Mouse (Mus musculus) testis, adult 2 months (tissue): Measurements from ENCODE around the gene Trpv6. TPM values are rescaled to one million over a fixed set of nuclear protein-coding genes. Genes with fewer than 3 reads are reported as not detected.

ENCODE experiments used
- H3K27ac ChIP-seq: fragments of 200-500 bp; 2 replicates; pipeline ENCODE4 v1.5.1; 2012; ENCODE audit warnings: low read depth, low read length; ENCODE audit not compliant: control insufficient read depth, insufficient read depth
- H3K27me3 ChIP-seq: fragments of 200-500 bp; 2 replicates; pipeline ENCODE4 v1.6.1; 2012; ENCODE audit warnings: mild to moderate bottlenecking, low read length, moderate library complexity; ENCODE audit not compliant: control insufficient read depth, insufficient read depth
- H3K36me3 ChIP-seq: fragments of 200-500 bp; 2 replicates; pipeline ENCODE4 v1.6.1; 2012; ENCODE audit warnings: mild to moderate bottlenecking, low read length; ENCODE audit not compliant: control insufficient read depth, insufficient read depth
- H3K4me1 ChIP-seq: fragments of 200-500 bp; 2 replicates; pipeline ENCODE4 v1.6.1; 2012; ENCODE audit warnings: low read length; ENCODE audit not compliant: control insufficient read depth, insufficient read depth
- H3K4me3 ChIP-seq: fragments of 200-500 bp; 2 replicates; pipeline ENCODE4 v1.5.1; 2012; ENCODE audit warnings: low read depth, mild to moderate bottlenecking, low read length, moderate library complexity, mixed read lengths; ENCODE audit not compliant: control insufficient read depth
- CTCF ChIP-seq: fragments of 200-500 bp; IDR thresholded peaks from 2 replicates; pipeline ENCODE4 v1.5.1; 2012; ENCODE audit warnings: low read depth, mild to moderate bottlenecking, inconsistent platforms, low read length, moderate library complexity; ENCODE audit not compliant: control insufficient read depth, insufficient read depth, insufficient replicate concordance
- POLR2A ChIP-seq: fragments of 200-500 bp; IDR thresholded peaks from 2 replicates; pipeline ENCODE4 v1.6.1; 2012; ENCODE audit warnings: low read depth, mild to moderate bottlenecking, inconsistent platforms, low read length, moderate library complexity; ENCODE audit not compliant: control insufficient read depth
- polyA plus RNA-seq: library from polyadenylated mRNA; depleted of rRNA; stranded (reverse); fragments of >200 nt; gene quantifications from 2 replicates; pipeline ENCODE4 v1.2.3, GENCODE M21; 2012

The Trpv6 gene
- polyA plus RNA-seq, 1 experiment, result 0.42 TPM

DNA sequence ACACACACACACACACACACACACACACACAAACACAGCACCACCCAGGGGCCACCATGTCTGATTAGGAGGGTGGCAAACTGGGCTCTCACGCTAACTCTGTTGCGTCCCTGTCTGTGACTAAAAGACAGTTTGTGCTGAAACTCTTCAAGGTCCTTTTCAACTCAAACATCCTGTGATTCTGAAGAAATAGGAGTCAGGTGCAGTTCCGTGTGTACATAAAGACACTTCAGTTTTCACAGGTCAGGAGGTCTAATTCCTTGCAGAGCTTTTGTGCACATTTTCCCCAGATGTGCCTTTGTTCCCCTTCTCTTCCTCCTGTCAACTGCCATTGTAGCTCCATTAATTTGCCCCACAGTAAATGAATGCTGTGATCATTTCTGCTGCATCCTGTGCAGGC lies 4.2 kb upstream of the Trpv6 start:
- H3K4me1 ChIP-seq, result no peaks in the 10 kb centered on the region
- no peak for TF ChIP-seq CTCF
- no peak for TF ChIP-seq POLR2A

DNA sequence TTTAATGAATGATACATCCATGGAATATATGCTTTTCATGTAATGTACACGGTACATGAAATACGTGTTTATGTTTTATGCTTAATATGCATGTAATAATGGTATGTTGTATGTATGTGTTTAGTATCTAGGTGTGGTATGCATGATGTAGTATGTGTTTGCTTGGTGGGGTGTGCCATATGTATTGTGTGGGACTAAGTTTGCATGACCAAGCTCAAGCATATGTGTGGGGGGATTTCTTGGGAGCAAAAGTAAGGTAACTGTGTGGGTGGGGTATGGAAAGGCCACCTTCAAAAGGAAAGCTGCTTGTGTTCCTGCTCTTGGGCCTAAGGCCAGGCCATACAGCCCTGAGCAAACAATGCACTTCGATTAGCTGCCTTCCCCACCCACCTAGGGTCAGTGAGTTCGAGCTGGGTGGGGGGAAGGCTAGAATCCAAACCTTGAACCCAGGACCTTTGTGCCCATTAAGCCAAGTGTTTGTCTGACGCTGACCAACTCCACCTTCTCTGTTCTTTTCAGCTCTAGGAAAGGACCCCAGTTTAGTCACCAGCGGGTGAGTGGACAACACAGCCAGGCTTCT lies 1.8 kb upstream of the Trpv6 start:
- Histone ChIP-seq H3K36me3 (no peaks in the 10 kb centered on the region), H3K4me1 (no peaks in the 10 kb centered on the region), H3K27me3 (no peaks in the 10 kb centered on the region), H3K27ac (no peak overlapping the region), H3K4me3 (no peak overlapping the region)
- TF ChIP-seq POLR2A, result no peak
- TF ChIP-seq CTCF, result no peak

More for the DNA sequence above, 4.2 kb upstream of the Trpv6 start:
- H3K27me3 ChIP-seq, result no peaks in the 10 kb centered on the region
- no peaks in the 10 kb centered on the region for H3K36me3 ChIP-seq
- no peak overlapping the region for H3K4me3 ChIP-seq
- no peak overlapping the region for H3K27ac ChIP-seq

DNA sequence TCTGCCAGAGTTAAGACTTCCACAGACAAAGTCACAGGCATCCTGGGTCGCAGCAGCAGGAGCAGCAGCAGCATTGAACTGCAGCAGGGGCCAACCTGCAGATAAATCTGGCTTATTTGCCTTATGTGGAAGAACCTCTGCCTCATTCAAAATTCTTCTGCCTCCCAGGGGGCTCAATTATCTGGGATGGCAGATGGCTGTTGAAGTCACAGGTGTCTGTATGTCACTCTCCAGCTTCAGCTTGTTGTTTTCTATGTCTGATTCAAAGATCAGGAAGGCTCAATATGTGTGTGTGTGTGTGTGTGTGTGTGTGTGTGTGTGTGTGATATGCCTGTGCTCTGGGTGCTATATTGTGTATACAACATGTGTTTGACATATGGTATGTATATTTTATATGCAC lies 1.2 kb upstream of the Trpv6 start:
- Histone ChIP-seq H3K27me3 (no peaks in the 10 kb centered on the region), H3K4me1 (no peaks in the 10 kb centered on the region), H3K27ac (no peak overlapping the region), H3K36me3 (no peaks in the 10 kb centered on the region), H3K4me3 (no peak overlapping the region)
- no peak for TF ChIP-seq CTCF
- TF ChIP-seq POLR2A, result no peak

DNA sequence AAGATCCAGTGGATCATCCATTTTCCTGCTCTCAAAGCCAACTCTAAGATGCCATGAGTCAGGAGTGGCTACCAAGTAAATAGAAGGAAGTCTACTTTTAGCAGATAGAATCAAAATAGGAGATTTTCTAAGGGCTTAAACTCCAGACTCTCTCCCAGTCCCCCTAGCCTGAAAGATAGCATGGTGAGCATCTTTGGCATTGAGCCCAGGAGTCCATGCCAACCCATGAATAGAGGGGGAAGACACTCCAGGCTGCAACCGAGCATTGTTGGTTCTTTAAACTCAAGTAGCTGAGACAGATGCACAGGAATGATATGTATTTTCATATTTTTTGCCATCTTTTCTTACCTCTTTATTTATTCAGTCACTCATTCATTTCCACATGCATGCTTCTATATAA lies 994 bp downstream of the Trpv6 start:
- H3K27ac ChIP-seq, result no peak overlapping the region
- no peaks in the 10 kb centered on the region for H3K4me1 ChIP-seq
- no peaks in the 10 kb centered on the region for H3K36me3 ChIP-seq
- TF ChIP-seq POLR2A (no peak), CTCF (no peak)
- H3K4me3 ChIP-seq, result no peak overlapping the region
- no peaks in the 10 kb centered on the region for H3K27me3 ChIP-seq

DNA sequence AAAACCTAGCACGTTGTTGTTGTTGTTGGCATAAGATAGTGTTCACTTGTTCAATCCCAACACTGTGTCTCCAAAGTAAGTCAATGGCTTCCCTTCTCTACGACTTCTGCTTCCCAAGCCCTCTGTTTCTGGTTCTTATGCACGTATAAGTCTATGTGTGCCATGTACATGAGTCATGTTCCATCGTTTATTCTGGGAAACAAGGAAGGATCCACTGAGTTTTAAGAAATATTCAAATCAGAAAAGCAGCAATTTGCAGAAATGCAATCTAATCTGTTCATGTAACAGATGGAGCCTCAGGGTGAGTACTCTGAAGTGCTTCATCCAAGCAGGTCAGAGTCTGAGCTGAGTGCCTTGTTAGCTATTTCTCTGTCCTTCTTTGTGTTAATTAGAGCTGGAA lies 4.7 kb downstream of the Trpv6 start:
- H3K4me3 ChIP-seq, result no peak overlapping the region
- TF ChIP-seq CTCF, result no peak
- no peak for TF ChIP-seq POLR2A

DNA sequence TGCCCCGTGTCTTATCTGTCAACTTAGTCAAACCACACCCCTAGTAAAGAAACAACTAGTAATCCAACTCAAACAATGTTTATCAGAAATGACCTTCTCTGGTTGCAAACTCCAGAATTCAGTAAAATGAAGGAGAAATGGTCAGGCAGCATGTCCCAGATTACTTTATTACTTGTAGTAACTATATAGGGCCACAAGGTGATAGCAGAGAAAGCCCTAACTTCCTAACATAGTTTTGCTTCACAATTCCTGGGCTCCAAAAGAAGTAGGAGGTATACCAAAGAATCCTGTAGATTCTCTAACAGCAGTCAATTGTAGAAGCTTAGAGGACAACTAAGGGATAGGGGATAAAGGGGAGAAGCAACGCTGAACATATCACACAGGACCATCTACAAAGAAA lies 5.4 kb downstream of the Trpv6 start:
- H3K4me3 ChIP-seq, result no peak overlapping the region
- TF ChIP-seq POLR2A, result no peak
- no peak for TF ChIP-seq CTCF
- H3K27me3 ChIP-seq, result no peaks in the 10 kb centered on the region
- H3K27ac ChIP-seq, result no peak overlapping the region
- H3K4me1 ChIP-seq, result no peaks in the 10 kb centered on the region
- H3K36me3 ChIP-seq, result no peaks in the 10 kb centered on the region

More for the DNA sequence above, 4.7 kb downstream of the Trpv6 start:
- no peaks in the 10 kb centered on the region for H3K4me1 ChIP-seq
- H3K36me3 ChIP-seq, result no peaks in the 10 kb centered on the region
- no peaks in the 10 kb centered on the region for H3K27me3 ChIP-seq
- no peak overlapping the region for H3K27ac ChIP-seq

DNA sequence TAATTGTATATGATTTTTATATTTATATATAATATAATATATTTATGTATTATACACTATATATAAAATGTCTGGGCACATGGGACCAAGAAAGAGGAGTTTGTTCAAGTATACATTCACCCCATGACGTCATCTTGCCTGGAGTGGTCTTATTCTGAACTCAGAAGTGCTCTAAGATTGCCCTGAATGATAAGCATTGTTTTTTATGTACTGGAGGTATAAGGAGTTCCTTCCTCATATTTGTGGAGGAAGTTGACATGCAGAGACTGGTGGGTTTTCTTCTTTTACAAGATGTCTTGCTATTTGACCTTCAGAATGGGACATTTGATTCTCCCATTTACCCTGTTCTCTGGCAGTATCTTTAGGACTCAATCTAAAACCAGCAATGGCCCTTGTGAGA lies 8.0 kb downstream of the Trpv6 start:
- Histone ChIP-seq H3K4me3 (no peak overlapping the region), H3K4me1 (no peaks in the 10 kb centered on the region), H3K27ac (no peak overlapping the region), H3K36me3 (no peaks in the 10 kb centered on the region), H3K27me3 (no peaks in the 10 kb centered on the region)
- TF ChIP-seq POLR2A (no peak), CTCF (no peak)

DNA sequence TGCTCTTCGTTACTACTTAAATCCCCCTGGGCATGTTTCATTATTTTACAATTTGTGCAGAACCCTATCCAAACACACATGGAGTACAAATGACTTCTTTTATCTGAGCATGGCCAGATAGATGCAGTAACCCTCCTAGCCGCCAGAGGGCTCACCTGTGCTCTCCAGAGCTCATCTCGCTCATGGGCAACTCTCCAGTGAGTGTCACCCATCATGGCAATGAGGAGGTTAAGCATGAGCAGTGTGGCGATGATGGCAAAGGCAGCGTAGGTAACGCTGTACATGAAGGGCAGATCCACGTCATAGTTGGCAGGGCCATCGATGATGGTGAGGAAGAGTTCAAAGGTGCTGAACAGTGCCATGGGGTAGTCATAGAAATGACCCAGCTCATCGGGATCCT lies 13.5 kb downstream of the Trpv6 start:
- TF ChIP-seq POLR2A (no peak), CTCF (peak; percentile 51; the same call in 1 of the 2 replicates)
- Histone ChIP-seq H3K27ac (no peak overlapping the region), H3K4me3 (no peak overlapping the region; the same call in 1 of the 2 replicates), H3K36me3 (no peaks in the 10 kb centered on the region), H3K4me1 (peaks cover 4% of the 10 kb centered on the region), H3K27me3 (no peaks in the 10 kb centered on the region)
